Mouse (Mus musculus) E14TG2a.4 (cell line): ENCODE measurements around the gene Agpat3.

Source experiments
- CTCF ChIP-seq: conservative IDR thresholded peaks from 2 replicates; pipeline ENCODE4 v1.5.1; 2014; ENCODE audit warnings: low read length
- NANOG ChIP-seq: IDR thresholded peaks from 2 replicates; pipeline ENCODE4 v1.6.1; 2014; ENCODE audit warnings: borderline replicate concordance, low read length, mixed read lengths
- POU5F1 ChIP-seq: IDR thresholded peaks from 2 replicates; pipeline ENCODE4 v1.6.1; 2014; ENCODE audit warnings: low read length, borderline replicate concordance

DNA sequence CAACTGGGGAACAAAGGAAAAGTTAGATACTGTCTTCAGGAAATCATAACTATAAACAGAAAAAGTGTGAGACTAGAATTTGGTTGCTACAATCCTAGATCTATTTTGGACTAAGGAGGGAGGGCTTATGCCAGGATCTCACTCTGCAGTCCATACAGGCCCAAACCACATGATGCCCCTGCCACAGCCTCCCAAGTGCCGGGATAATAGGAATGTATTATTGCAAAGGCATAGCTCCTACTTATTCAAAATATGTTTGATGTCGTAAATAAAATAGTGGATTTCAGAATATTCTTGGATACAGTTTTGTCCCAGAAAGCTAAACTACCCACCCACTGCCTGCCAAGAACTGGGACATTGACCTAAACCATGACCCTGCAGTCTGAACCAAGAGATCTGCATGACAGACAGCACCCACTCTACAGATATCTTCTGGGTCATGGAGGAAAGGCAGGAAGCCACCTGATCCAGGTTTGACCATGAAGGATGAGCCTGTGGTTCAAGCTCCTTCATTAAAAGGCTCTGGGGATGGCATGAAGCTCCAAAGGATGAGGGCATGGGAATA lies 24.2 kb downstream of the Agpat3 start:
- TF ChIP-seq CTCF (no peak), POU5F1 (no peak), NANOG (no peak)
